Mouse (Mus musculus): ENCODE data around the gene Sox6. TPM values are rescaled to one million over a fixed set of nuclear protein-coding genes. Genes with fewer than 3 reads are reported as not detected.

The Sox6 gene
- polyA plus RNA-seq, 1 experiment from 2014 or later: 25.5 TPM

DNA sequence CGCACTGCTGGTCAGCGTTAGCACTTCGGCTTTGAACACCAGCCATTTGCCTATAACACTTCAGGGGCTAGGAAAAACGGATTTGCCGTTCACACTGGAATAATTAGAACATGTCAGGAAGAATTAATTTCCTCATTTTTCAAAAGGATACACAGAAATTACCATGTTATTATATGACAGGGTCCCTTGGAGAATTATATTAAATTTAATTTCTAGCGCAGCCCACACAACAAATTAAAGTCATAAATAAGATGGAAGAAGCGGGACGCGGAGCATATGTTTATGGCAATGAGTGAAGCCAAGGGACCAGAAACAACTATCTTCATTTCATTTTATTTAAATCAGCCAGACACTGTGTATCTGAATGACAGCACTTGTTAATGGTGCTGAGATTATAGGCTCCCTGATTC is 133.8 kb downstream of the Sox6 start:
- H3K36me3 ChIP-seq (replicated peaks): no peaks in the 10 kb centered on the region
- H3K9me3 ChIP-seq: no peaks in the 10 kb centered on the region
- H3K27me3 ChIP-seq (replicated peaks; ENCODE audit: low read depth, poor library complexity, severe bottlenecking): 0 out of 2 replicates have a peak, but pooled peaks cover 5% of the 10 kb centered on the region
- H3K4me3 ChIP-seq: no peak overlapping the region
- no peak for DNase-seq (ENCODE audit: low spot score)
- H3K4me1 ChIP-seq: peaks cover 18% of the 10 kb centered on the region
- H3K27ac ChIP-seq (replicated peaks): no peak overlapping the region
- 70% methylated on average over 9 of the region's 9 CpGs for WGBS

DNA sequence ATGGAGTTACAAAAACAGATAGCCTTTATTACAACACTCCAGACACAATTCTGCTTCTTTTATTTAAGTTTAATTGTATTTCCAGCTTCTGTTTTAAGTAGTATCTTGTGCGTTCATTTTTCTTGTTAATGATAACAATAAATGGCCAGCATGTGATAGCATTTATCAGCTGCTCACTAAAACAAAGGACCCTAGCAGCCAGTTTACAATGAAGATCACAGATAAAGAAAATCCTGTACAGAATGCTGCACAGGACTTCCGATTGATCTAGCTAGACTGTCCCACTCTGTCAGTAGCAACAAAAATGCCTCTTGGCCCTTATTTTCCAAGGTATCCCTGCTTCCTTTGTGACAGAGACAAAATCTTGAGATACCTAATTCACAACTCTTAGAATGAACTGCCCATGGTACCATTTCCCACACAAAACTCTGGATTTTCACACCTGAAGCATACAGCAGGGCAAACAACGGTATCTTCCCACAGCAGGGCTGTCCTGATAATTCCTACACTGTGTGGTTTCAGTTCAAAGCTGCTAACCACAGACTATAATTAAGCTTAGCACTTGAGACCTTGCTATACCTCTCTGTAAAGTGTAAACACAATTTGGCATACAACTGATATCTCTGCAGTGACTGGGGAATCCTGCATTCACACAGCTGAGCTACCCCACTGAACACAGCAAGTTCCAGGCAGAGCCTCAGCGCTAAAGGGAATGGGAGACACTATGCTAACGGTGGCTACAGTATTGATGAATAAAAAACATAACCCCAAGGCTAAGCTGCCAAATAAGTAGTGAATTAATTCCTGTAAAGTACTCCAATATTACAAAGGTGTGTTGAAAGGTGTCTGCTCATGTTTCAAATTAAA is 134.4 kb downstream of the Sox6 start:
- Histone ChIP-seq H3K9me3 (no peaks in the 10 kb centered on the region), H3K4me1 (peaks cover 18% of the 10 kb centered on the region), H3K27ac (replicated peaks) (no peak overlapping the region), H3K36me3 (replicated peaks) (no peaks in the 10 kb centered on the region), H3K27me3 (replicated peaks; ENCODE audit: low read depth, poor library complexity, severe bottlenecking) (0 out of 2 replicates have a peak, but pooled peaks cover 5% of the 10 kb centered on the region), H3K4me3 (no peak overlapping the region)
- DNase-seq (ENCODE audit: low spot score): no peak
- WGBS: 65% methylated on average over 5 of the region's 5 CpGs

DNA sequence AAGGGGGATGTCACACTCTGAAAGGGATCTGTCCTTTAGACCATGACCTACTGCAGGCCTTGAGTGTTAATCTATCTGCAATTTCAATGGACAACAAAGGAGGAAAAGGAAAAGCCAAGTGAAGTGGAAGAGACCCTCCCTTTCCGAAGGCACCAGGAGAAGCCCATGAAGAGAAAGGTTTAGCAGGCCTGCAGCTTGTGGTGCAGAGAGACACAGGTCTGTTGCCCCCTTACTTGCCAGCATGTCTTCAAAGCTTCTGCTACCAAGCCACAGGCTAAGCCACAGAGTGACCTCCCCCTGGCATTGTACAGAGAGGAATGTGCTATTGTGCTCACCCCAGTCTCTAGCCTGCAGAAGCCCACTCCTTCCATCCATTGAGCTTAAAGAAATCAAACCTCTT is 135.2 kb downstream of the Sox6 start:
- Histone ChIP-seq H3K4me1 (peaks cover 18% of the 10 kb centered on the region), H3K4me3 (no peak overlapping the region), H3K36me3 (replicated peaks) (no peaks in the 10 kb centered on the region), H3K27me3 (replicated peaks; ENCODE audit: low read depth, poor library complexity, severe bottlenecking) (0 out of 2 replicates have a peak, but pooled peaks cover 5% of the 10 kb centered on the region), H3K9me3 (no peaks in the 10 kb centered on the region), H3K27ac (replicated peaks) (0 out of 2 replicates have a peak overlapping the region, but pooled peaks have one; percentile 6)
- peak; percentile 16 for DNase-seq (ENCODE audit: low spot score)
- 51% methylated on average over 1 of the region's 1 CpGs for WGBS

DNA sequence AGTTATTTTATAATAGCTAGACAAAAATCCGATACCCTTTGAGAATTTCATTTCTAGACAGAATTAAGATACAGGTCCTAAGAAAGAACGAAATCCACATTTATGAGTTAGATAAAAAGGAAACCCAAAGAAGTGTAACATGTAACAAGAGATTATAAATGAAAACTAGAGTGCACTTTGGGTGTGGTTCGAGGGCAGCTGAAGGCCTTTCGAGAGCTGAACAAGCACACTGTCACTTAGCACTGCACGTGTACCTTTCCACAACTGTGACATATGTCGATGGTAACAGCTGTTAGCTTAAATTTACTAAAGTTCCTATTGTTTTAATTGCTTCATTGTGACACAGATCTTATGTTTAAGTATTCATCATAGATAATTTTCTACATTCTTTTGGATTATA is 142.8 kb downstream of the Sox6 start:
- DNase-seq (ENCODE audit: low spot score): no peak
- Histone ChIP-seq H3K4me3 (no peak overlapping the region), H3K4me1 (peaks cover 18% of the 10 kb centered on the region), H3K9me3 (no peaks in the 10 kb centered on the region), H3K27me3 (replicated peaks; ENCODE audit: low read depth, poor library complexity, severe bottlenecking) (peaks cover 26% of the 10 kb centered on the region), H3K36me3 (replicated peaks) (no peaks in the 10 kb centered on the region), H3K27ac (replicated peaks) (no peak overlapping the region)
- WGBS: 88% methylated on average over 6 of the region's 6 CpGs

DNA sequence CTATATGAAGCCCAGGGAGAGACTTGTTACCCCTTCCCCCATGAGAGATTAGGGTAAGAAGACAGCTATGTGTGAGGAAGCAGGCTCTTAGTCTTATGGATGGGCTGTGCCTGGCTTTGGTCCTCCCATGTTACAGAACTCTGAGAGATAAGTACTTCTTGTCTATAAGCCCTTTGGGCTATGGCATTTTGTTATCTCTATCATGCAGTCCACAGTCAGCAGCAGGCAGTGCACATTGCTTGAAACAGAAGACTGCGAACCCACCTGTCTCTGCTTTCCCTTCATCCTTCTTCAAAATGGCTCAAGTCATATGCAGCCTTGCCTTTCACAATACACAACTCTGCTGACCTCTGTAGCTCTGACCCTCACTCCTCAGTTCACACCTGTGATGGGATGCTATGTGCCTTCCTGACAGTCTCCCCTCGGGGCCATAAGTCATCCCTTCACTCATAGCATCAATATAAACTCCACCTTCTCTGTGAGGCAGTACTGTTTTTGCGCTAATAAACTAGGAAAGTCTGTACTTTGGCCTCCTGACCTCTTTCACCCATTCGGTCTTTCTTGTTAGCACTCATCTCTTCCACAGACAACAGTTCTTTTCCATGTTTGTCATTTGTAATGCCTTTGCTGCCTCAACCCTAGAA is 143.4 kb downstream of the Sox6 start:
- Histone ChIP-seq H3K27ac (replicated peaks) (no peak overlapping the region), H3K4me3 (no peak overlapping the region), H3K27me3 (replicated peaks; ENCODE audit: low read depth, poor library complexity, severe bottlenecking) (peaks cover 27% of the 10 kb centered on the region), H3K4me1 (peaks cover 25% of the 10 kb centered on the region), H3K36me3 (replicated peaks) (no peaks in the 10 kb centered on the region), H3K9me3 (no peaks in the 10 kb centered on the region)
- whole genome bisulfite sequencing: 84% methylated on average over 4 of the region's 4 CpGs
- no peak for DNase-seq (ENCODE audit: low spot score)

DNA sequence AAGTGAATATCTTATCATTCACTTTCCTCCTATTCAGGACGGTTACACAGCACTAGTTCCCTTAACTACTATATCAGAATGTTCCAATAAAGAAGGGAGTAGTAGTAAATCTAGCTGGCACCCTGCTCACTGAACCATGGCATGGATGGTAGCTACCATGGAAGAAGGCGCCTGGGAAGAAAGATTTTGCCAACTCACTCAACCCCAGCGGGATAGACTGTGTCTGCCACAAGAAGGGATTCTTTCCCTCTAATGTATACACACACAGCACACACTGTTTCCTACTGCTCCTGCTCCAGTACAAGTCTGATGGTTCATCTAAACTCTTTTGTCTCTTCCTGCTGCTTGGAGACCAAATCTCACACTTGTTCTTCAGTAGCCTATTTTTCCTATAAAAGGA is 147.1 kb downstream of the Sox6 start:
- H3K36me3 ChIP-seq (replicated peaks): no peaks in the 10 kb centered on the region
- no peak overlapping the region for H3K27ac ChIP-seq (replicated peaks)
- DNase-seq (ENCODE audit: low spot score): no peak
- H3K4me1 ChIP-seq: peaks cover 41% of the 10 kb centered on the region
- no peak overlapping the region for H3K4me3 ChIP-seq
- H3K9me3 ChIP-seq: no peaks in the 10 kb centered on the region
- H3K27me3 ChIP-seq (replicated peaks; ENCODE audit: low read depth, poor library complexity, severe bottlenecking): peaks cover 27% of the 10 kb centered on the region
- 88% methylated on average over 3 of the region's 3 CpGs for WGBS

DNA sequence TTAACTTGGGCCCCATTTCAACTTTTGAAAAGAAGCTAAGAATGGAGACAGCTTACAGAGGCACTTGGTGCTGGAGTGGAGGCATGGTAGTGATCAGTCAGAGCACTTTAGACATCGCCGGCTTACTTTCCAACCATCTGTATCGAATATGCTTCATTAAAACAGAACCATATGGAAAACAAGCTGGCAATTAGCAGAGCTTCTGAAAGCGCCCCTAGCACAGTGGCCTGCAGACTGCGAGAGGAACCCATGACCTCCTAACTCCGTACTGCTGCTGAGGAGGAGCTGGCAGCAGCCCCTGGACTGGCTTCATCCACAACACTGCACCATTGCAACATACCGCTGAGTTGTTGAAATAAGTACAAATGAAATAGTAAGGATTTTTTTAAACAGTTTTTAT is 148.7 kb downstream of the Sox6 start:
- DNase-seq (ENCODE audit: low spot score): peak; percentile 72
- Histone ChIP-seq H3K36me3 (replicated peaks) (no peaks in the 10 kb centered on the region), H3K4me3 (no peak overlapping the region), H3K9me3 (no peaks in the 10 kb centered on the region), H3K27me3 (replicated peaks; ENCODE audit: low read depth, poor library complexity, severe bottlenecking) (peaks cover 23% of the 10 kb centered on the region), H3K27ac (replicated peaks) (no peak overlapping the region), H3K4me1 (peaks cover 36% of the 10 kb centered on the region)
- 37% methylated on average over 7 of the region's 7 CpGs for WGBS

DNA sequence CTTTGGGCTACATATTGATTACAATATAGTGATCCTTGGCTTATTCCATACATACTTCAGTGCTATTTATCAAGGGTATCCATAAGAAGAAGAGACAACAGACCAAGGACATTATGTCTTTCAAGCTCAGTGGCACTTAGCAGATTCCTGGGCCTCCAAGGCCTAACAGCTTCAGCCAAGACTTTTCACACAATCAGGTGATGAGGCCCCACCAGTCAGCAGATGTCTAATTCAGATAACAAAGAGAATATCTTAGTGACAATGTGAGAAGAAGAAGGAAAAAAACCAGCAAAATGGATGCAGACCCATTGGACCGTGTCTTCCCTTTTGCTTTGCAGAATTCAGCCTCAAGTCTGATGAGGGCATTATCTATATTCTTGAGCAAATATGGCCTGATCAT is 150.0 kb downstream of the Sox6 start:
- no peak overlapping the region for H3K4me3 ChIP-seq
- H3K9me3 ChIP-seq: no peaks in the 10 kb centered on the region
- 94% methylated on average over 1 of the region's 1 CpGs for WGBS
- DNase-seq (ENCODE audit: low spot score): no peak
- H3K27me3 ChIP-seq (replicated peaks; ENCODE audit: low read depth, poor library complexity, severe bottlenecking): peaks cover 11% of the 10 kb centered on the region
- peaks cover 29% of the 10 kb centered on the region for H3K4me1 ChIP-seq
- H3K27ac ChIP-seq (replicated peaks): no peak overlapping the region
- H3K36me3 ChIP-seq (replicated peaks): no peaks in the 10 kb centered on the region

DNA sequence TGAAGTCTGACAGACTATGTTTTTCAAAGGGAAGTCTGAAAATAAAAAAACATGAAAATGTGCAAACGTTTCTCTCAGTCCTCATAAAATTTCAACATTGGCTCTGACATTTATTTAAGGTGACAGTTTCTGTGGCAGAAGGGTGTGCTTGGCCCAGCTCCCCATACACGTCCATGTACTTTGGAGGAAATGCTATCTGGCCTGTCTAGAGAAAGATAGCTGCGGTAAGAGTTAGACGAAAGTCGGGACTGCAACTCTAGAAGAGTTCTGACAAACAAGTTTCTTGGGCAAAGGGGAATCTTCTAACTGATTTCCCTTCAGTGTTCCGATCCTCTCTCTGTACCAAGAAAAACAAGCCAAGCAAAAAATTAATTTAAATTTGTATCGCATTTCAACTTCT is 150.5 kb downstream of the Sox6 start:
- Histone ChIP-seq H3K4me1 (peaks cover 27% of the 10 kb centered on the region), H3K36me3 (replicated peaks) (no peaks in the 10 kb centered on the region), H3K27ac (replicated peaks) (no peak overlapping the region), H3K27me3 (replicated peaks; ENCODE audit: low read depth, poor library complexity, severe bottlenecking) (peaks cover 10% of the 10 kb centered on the region), H3K4me3 (no peak overlapping the region), H3K9me3 (no peaks in the 10 kb centered on the region)
- no peak for DNase-seq (ENCODE audit: low spot score)
- 77% methylated on average over 7 of the region's 7 CpGs for WGBS

DNA sequence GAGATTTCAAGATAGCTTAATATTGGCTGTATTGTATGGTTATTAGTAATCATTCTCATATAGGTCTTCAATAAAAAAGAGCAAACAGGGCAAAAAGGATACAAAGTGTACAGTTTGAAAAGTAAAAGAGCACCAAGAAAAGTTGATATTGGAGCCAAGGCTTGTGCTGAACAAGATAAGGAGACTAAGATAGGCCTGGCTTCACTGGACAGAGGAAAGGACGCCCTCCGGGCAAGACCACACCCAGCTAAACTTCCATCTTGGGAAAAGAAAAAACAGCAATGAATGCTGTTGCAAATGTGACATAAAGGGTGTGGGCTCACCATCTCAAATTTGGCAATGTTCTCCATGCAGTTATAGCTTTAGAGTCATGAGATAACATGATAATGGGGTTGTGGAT is 165.7 kb downstream of the Sox6 start:
- H3K36me3 ChIP-seq (replicated peaks): no peaks in the 10 kb centered on the region
- peaks cover 12% of the 10 kb centered on the region for H3K4me1 ChIP-seq
- H3K9me3 ChIP-seq: no peaks in the 10 kb centered on the region
- 92% methylated on average over 2 of the region's 2 CpGs for WGBS
- DNase-seq (ENCODE audit: low spot score): no peak
- no peak overlapping the region for H3K4me3 ChIP-seq
- no peaks in the 10 kb centered on the region for H3K27me3 ChIP-seq (replicated peaks; ENCODE audit: low read depth, poor library complexity, severe bottlenecking)
- H3K27ac ChIP-seq (replicated peaks): no peak overlapping the region

DNA sequence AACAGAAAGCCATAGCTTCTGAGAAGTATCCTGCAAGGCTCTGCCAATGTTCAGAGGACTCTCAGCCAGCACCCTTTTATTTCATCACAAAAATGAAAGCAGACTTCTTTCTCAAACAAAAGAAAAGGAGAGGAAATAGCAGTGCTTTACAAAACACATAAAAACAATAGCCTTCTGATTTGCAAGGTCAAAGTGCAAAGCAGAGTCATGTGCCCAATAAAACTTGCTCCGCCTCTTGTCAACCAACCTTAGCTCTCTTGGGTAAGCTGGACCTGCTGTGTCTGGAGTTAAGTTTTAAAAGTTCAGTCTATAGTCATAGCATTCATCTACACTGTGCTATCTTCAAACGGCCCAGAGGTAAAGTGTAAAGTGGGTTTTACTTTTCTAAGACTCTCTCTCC is 170.1 kb downstream of the Sox6 start:
- Histone ChIP-seq H3K27ac (replicated peaks) (no peak overlapping the region), H3K36me3 (replicated peaks) (no peaks in the 10 kb centered on the region), H3K9me3 (no peaks in the 10 kb centered on the region), H3K27me3 (replicated peaks; ENCODE audit: low read depth, poor library complexity, severe bottlenecking) (no peaks in the 10 kb centered on the region), H3K4me3 (no peak overlapping the region), H3K4me1 (peaks cover 38% of the 10 kb centered on the region)
- WGBS: 71% methylated on average over 2 of the region's 2 CpGs
- no peak for DNase-seq (ENCODE audit: low spot score)

DNA sequence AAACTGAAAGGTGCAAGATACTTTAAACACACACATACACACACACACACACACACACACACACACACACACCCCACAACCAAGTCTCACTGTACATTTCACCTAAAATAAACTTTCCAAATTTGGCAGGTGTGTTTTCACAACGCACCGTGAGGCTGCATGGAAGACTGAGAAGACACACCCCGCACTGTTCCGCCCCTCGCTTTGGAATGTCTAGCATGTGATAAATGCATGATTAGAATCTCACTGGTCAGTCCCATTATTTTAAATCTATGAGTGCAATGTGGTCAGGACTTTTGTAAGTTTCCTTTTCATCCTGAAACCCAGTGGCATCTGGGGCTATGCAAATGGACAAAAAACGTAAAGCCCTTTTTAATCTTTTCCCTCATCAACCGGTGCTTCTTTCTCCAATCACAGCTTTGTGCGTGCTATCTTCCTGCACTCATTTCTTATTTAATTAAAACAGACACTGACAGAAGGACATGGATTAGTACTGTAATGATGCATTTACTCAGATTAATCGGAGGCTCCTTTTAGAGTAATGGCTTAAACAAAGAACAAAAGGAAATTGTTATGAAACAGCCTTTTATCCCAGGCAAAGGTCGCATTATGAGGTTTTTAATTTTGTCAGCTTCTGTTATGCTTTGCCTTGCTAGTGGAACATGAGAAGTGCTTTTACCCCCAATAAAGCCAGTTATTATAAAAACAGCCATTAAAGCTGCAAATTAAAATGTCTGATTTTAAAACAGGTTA is 170.9 kb downstream of the Sox6 start:
- Histone ChIP-seq H3K27me3 (replicated peaks; ENCODE audit: low read depth, poor library complexity, severe bottlenecking) (no peaks in the 10 kb centered on the region), H3K36me3 (replicated peaks) (no peaks in the 10 kb centered on the region), H3K27ac (replicated peaks) (no peak overlapping the region; the same call in 1 of the 2 replicates), H3K9me3 (no peaks in the 10 kb centered on the region), H3K4me3 (no peak overlapping the region), H3K4me1 (peaks cover 38% of the 10 kb centered on the region)
- 23% methylated on average over 10 of the region's 10 CpGs for WGBS
- DNase-seq (ENCODE audit: low spot score): no peak
